Mouse (Mus musculus) A20 (cell line): ENCODE measurements around the gene Pdcd10.

Experiments used
- DNase-seq: peaks from one replicate; pipeline ENCODE4 v3.0.0-alpha.2; 2011; ENCODE audit warnings: low read depth, low spot score

Pdcd10 gene

GRCm38 (mm10) chr3:75556695-75557291 lies at the start of gene Pdcd10:
Gene Pdcd10 (minus strand): TSS chr3:75556856.
- peak; percentile 100 for DNase-seq

- DNase-seq = no peak
These were observed 28.2 kb upstream of the Pdcd10 start for GRCm38 (mm10) chr3:75584898-75585297.

DNA sequence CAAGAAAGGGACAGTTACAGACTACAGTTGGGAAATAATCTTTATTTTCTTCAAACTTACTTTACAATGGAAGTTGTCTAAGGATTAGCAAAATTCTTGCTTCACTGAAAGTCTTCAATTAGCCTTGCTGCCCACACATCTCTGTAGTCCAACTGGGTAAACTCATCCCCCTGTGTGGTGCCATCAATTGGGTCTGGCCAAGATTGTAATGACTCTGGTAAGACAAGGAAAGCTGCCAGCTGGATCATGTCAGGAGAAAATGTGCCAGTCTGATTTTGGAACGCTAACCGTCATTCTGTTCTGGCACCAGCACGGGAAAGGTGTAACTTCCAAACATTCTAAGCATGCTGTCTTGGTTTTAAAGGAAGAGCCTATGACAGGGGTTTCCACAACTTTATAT lies 26.6 kb upstream of the Pdcd10 start:
- no peak for DNase-seq

GRCm38 (mm10) chr3:75579352-75579751 lies 22.7 kb upstream of the Pdcd10 start:
- peak; percentile 61 for DNase-seq

DNA sequence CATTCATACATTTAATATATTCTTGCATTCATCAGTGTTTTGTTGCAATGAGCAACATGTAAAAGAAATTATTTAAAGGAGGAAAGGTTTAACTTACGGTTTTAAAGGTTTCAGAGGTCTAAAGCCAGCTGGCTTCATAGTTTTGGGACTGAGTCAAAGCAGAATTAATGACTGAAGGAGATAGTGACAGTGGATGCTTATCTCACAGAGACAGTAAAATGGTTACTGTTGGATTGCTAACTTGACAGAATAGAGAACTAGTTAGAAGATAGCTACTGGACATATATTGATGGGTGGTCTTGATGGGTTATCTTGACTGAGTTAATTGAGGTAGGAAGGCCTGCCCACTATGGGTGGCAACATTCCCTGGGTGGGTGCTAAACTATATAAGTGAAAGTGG lies 18.9 kb upstream of the Pdcd10 start:
- no peak for DNase-seq

- DNase-seq = peak; percentile 54
These were observed 17.4 kb upstream of the Pdcd10 start for GRCm38 (mm10) chr3:75574074-75574473.

- DNase-seq = peak; percentile 97
These were observed 636 bp upstream of the Pdcd10 start, which contains the start of gene Serpini1 for GRCm38 (mm10) chr3:75557292-75557691. Gene Serpini1 (plus strand): TSS chr3:75557547.

DNA sequence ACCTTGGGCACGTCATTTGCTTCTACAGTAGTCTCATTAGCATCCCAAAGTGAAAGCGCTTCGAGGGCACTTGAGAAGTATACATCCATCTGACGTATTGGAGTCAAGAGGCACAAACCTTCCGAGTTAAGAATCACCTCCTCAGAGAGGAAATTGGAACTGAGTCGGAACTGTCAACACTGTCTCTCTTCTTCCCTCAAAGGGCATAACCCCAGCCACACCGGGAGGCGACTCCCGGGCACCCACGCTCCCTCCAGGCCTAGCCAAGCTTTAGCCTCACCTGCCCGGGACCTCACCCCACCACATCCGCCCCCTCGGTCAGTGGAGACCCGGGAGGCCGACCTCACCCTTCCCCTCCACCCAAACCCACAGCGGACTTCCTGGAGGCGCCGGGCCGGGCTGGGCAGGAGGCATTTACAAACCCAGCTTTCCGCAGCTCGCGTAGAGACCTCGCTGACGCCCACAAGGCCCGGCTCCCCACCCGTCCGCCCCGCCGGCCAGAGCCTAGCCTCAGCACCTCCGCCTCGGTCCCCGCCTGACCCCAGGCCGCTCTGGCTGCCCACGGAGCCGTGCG lies 448 bp downstream of the Pdcd10 start:
- peak; percentile 69 for DNase-seq

GRCm38 (mm10) chr3:75551248-75551647 lies 5.4 kb downstream of the Pdcd10 start:
- DNase-seq = no peak

DNA sequence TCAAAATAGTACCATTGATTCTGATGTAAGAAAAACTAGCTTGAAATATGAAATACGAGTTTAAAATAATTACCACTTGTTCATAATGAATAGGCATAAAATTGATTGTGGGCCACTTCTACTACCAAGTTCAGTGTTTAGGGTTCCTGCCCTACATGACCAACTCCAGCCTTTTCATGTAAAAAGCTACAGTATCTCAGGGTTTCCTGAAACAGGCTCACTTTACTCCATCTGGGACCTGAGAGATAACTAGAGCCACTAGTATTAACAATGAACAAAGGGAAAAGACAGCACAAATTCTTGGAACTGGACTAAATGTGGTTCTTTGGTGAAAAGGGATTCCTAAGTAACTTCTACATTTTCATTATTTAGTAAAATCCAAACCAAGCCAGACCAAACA lies 12.4 kb downstream of the Pdcd10 start:
- DNase-seq = no peak

DNA sequence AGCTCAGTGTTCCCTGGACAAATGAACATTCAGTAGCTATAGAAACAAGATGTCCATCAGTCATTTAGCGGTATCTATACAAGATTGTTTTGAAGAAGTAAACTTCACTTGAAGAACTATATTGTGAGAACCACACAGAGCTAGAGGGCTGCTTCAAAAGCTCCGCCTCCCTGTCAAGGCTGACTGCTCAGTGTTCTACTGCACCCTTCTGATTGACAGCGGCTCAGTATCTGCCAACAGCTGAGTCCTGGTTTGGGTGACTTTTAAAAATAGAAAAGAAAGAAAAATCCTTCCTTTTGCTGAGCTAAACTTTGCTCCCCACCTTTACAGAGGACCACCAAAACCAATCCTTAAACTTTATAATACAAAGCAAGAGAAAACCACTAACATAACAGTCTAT lies 13.8 kb downstream of the Pdcd10 start:
- peak; percentile 82 for DNase-seq

GRCm38 (mm10) chr3:75541259-75541658 lies 15.4 kb downstream of the Pdcd10 start:
- no peak for DNase-seq

GRCm38 (mm10) chr3:75534045-75534834 lies 22.4 kb downstream of the Pdcd10 start:
- no peak for DNase-seq

GRCm38 (mm10) chr3:75531074-75531473 lies 25.6 kb downstream of the Pdcd10 start:
- no peak for DNase-seq

- no peak for DNase-seq
These were observed 34.1 kb downstream of the Pdcd10 start for GRCm38 (mm10) chr3:75522527-75522926.

GRCm38 (mm10) chr3:75521314-75521713 lies 35.3 kb downstream of the Pdcd10 start:
- DNase-seq = no peak

DNA sequence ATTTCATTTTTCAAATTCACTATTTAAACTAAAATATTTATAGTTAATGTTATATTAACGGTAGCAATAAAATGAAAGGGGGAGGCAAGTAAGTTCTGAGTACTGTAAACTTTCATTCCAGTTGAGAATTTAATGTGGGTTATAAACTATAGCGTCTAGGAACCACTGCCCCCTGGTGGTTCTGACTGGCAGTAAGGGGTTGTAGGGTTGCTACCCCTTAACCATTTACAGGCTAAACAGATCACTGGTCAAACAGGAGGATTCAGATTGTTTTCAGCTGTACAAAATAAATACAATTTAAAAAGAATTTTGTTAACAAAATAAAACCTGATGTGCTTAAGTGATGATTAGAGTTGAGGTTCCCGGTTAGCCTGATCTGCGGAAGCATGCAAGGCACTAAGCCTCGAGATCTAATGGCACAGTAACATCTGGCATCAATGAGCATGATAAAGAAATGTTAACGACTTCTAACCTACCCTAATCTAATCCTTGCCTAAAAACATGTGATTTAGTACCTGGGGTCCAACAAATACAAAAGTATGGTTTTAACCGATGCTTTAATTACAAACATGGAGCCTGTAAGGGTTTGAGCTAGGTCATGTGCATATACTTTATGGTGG lies 38.9 kb downstream of the Pdcd10 start:
- peak; percentile 57 for DNase-seq

DNA sequence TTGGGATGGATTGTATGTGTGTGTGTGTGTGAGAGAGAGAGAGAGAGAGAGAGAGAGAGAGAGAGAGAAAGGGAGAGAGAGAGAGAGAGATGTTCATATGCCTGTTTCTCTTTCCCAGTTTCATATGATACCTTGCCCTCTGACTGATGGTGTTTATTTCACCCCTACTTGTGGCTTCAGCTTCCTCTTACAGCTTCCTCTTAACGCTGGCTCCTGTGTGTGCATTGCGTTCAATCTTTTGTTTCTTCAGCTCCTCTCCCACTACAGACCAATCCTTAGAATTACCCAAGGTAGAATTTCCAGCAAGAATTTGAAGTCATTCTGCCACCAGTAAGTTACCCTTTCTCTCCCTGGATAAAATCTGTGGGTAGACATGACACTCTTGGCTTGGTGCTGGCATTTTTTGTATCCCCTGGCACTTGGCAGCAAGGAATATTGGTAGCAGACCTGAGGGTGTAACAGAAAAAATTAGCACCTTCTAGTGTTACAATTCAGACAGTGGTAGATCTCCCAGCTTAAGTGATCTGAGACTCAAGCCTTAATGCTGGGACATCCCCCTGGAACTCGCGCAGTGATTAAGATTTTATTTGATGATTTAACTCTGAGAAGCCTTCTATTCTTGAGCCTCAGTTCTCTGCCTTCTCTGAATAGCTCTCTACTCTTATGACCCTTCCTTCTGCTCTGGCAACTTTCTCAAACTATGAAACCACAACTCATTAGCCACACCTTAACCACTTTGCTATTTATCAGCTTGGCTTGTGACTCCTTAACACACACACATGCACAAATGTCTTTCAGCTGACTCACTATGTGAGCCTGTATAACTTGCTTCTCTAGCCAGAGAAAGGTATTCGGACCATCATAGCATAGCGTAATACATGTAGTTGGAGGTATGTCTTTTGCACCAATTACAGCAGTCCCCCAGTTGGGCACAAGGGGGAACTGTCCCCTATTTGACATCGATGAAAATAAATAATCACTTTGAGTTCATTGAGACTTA lies 57.4 kb downstream of the Pdcd10 start:
- peak; percentile 71 for DNase-seq

DNA sequence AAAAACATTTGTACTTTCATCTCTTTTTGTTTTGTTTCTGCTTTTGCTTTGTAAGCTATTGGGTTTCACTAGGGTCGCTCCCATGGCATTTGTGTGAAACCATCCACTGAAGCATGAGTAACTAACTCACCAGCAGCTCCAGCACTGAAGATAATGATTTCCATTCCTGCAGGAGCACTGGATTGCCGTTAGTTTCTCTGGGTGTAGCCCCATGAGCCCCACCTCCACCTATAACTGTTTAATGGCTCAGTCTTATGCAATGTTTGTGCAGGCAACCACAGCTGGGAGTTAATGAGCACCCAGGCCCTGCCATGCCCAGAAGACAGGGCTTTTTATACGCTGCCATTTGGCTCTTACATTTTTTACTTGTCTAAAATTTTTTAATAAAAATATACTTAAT lies 63.7 kb downstream of the Pdcd10 start:
- no peak for DNase-seq

- no peak for DNase-seq
These were observed 74.6 kb downstream of the Pdcd10 start, which contains the start of gene Wdr49 for GRCm38 (mm10) chr3:75482056-75482455. Gene Wdr49 (minus strand): TSS chr3:75482156.

DNA sequence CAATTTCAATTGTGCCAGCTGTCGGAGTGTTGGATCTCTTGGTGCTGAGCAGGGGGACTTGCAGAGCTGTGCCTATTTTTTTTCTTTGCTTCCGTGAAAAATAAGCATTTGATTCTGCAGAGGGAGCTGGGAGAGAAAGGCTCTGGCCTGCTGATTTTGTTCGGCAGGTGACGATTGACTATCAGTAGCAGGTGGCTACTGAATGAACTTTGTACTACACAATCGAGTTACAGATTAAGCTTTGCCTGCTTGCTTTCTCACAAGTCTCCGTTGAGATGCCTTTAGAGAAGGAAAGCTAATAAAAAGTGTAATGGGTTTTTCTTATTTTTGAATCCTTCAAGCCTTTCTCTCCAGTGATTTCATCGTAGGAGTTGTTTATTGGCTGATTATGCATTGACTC lies 81.5 kb downstream of the Pdcd10 start:
- no peak for DNase-seq
